Mouse (Mus musculus): ENCODE data around the gene Zdhhc18. TPM values are rescaled to one million over a fixed set of nuclear protein-coding genes. Genes with fewer than 3 reads are reported as not detected.

Zdhhc18 gene
- polyA plus RNA-seq, 1 experiment from 2014 or later: 5.8 TPM

GRCm38 (mm10) chr4:133673666-133674330 is 23.8 kb upstream of the Zdhhc18 start:
- Histone ChIP-seq H3K4me1 (ENCODE audit: insufficient read depth, low read depth, low read length) (peaks cover 17% of the 10 kb centered on the region), H3K4me2 (replicated peaks; ENCODE audit: low read depth, low read length) (peak overlapping the region; percentile 76), H3K9me3 (ENCODE audit: low read length) (no peaks in the 10 kb centered on the region), H3K36me3 (ENCODE audit: insufficient read depth, low read length) (no peaks in the 10 kb centered on the region), H3K9ac (replicated peaks; ENCODE audit: low read depth) (0 out of 2 replicates have a peak overlapping the region, but pooled peaks have one; percentile 6), H3K27me3 (replicated peaks; ENCODE audit: insufficient read depth, low read length) (no peaks in the 10 kb centered on the region), H3K4me3 (ENCODE audit: low read depth, low read length) (0 out of 2 replicates have a peak overlapping the region, but pooled peaks have one; percentile 16), H3K27ac (ENCODE audit: low read length) (peak overlapping the region; percentile 99)
- 14% methylated on average over 10 of the region's 10 CpGs for WGBS
- DNase-seq (ENCODE audit: low spot score) (peak; percentile 70), ATAC-seq (no peak)
- TF ChIP-seq CTCF (IDR thresholded peaks at IDR 0.05) (no peak), EP300 (IDR thresholded peaks at IDR 0.05) (no peak)

- DNase-seq (ENCODE audit: low spot score) (peak; percentile 74), ATAC-seq (no peak)
- Histone ChIP-seq H3K9ac (replicated peaks; ENCODE audit: low read depth) (peak overlapping the region; percentile 75), H3K4me3 (ENCODE audit: low read depth, low read length) (peak overlapping the region; percentile 71), H3K9me3 (ENCODE audit: low read length) (no peaks in the 10 kb centered on the region), H3K4me2 (replicated peaks; ENCODE audit: low read depth, low read length) (peak overlapping the region; percentile 76), H3K36me3 (ENCODE audit: insufficient read depth, low read length) (0 out of 2 replicates have a peak, but pooled peaks cover under 1% of the 10 kb centered on the region), H3K4me1 (ENCODE audit: insufficient read depth, low read depth, low read length) (peaks cover 17% of the 10 kb centered on the region), H3K27me3 (replicated peaks; ENCODE audit: insufficient read depth, low read length) (no peaks in the 10 kb centered on the region), H3K27ac (ENCODE audit: low read length) (peak overlapping the region; percentile 99)
- TF ChIP-seq CTCF (IDR thresholded peaks at IDR 0.05) (no peak), EP300 (IDR thresholded peaks at IDR 0.05) (no peak)
- WGBS: 2% methylated on average over 24 of the region's 24 CpGs
Observed at GRCm38 (mm10) chr4:133672845-133673647, 23.1 kb upstream of the Zdhhc18 start.

- ATAC-seq: peak; percentile 89
- WGBS: 4% methylated on average over 62 of the region's 76 CpGs
- TF ChIP-seq EP300 (IDR thresholded peaks at IDR 0.05) (0 out of 2 replicates have a peak, but pooled peaks have one; percentile 32), CTCF (IDR thresholded peaks at IDR 0.05) (no peak)
Observed at GRCm38 (mm10) chr4:133671881-133672844, 22.2 kb upstream of the Zdhhc18 start, which contains the start of gene Pigv. Gene Pigv (minus strand): TSS chr4:133672647.

GRCm38 (mm10) chr4:133671184-133671880 is 21.4 kb upstream of the Zdhhc18 start:
- H3K9me3 ChIP-seq (ENCODE audit: low read length): no peaks in the 10 kb centered on the region
- H3K9ac ChIP-seq (replicated peaks; ENCODE audit: low read depth): peak overlapping the region; percentile 75
- peak overlapping the region; percentile 99 for H3K27ac ChIP-seq (ENCODE audit: low read length)
- peak; percentile 91 for TF ChIP-seq CTCF (IDR thresholded peaks at IDR 0.05)
- peak; percentile 6; the same call in 1 of the 2 replicates for TF ChIP-seq EP300 (IDR thresholded peaks at IDR 0.05)
- DNase-seq (ENCODE audit: low spot score): peak; percentile 93
- peak overlapping the region; percentile 71 for H3K4me3 ChIP-seq (ENCODE audit: low read depth, low read length)
- 1% methylated on average over 13 of the region's 13 CpGs for WGBS
- H3K36me3 ChIP-seq (ENCODE audit: insufficient read depth, low read length): 0 out of 2 replicates have a peak, but pooled peaks cover 3% of the 10 kb centered on the region
- peak overlapping the region; percentile 76 for H3K4me2 ChIP-seq (replicated peaks; ENCODE audit: low read depth, low read length)
- peaks cover 17% of the 10 kb centered on the region for H3K4me1 ChIP-seq (ENCODE audit: insufficient read depth, low read depth, low read length)
- H3K27me3 ChIP-seq (replicated peaks; ENCODE audit: insufficient read depth, low read length): no peaks in the 10 kb centered on the region
- ATAC-seq: no peak

More at GRCm38 (mm10) chr4:133671881-133672844, 22.2 kb upstream of the Zdhhc18 start, which contains the start of gene Pigv:
- Histone ChIP-seq H3K27ac (ENCODE audit: low read length) (peak within 1 kb of the TSS; percentile 99), H3K36me3 (ENCODE audit: insufficient read depth, low read length) (0 out of 2 replicates have a peak, but pooled peaks cover 3% of the 10 kb centered on the region), H3K4me1 (ENCODE audit: insufficient read depth, low read depth, low read length) (peaks cover 17% of the 10 kb centered on the region), H3K27me3 (replicated peaks; ENCODE audit: insufficient read depth, low read length) (no peaks in the 10 kb centered on the region), H3K9me3 (ENCODE audit: low read length) (no peaks in the 10 kb centered on the region), H3K4me2 (replicated peaks; ENCODE audit: low read depth, low read length) (peak within 1 kb of the TSS; percentile 76), H3K4me3 (ENCODE audit: low read depth, low read length) (peak within 1 kb of the TSS; percentile 71), H3K9ac (replicated peaks; ENCODE audit: low read depth) (peak within 1 kb of the TSS; percentile 75)
- DNase-seq (ENCODE audit: low spot score): peak; percentile 95

GRCm38 (mm10) chr4:133669652-133670210 is 19.8 kb upstream of the Zdhhc18 start:
- H3K36me3 ChIP-seq (ENCODE audit: insufficient read depth, low read length): 0 out of 2 replicates have a peak, but pooled peaks cover 3% of the 10 kb centered on the region
- WGBS: 45% methylated on average over 6 of the region's 6 CpGs
- TF ChIP-seq EP300 (IDR thresholded peaks at IDR 0.05): no peak
- TF ChIP-seq CTCF (IDR thresholded peaks at IDR 0.05): peak; percentile 61
- ATAC-seq: no peak
- peaks cover 12% of the 10 kb centered on the region for H3K4me1 ChIP-seq (ENCODE audit: insufficient read depth, low read depth, low read length)
- DNase-seq (ENCODE audit: low spot score): peak; percentile 38
- no peak overlapping the region for H3K27ac ChIP-seq (ENCODE audit: low read length)
- H3K27me3 ChIP-seq (replicated peaks; ENCODE audit: insufficient read depth, low read length): no peaks in the 10 kb centered on the region
- H3K9ac ChIP-seq (replicated peaks; ENCODE audit: low read depth): no peak overlapping the region
- H3K4me2 ChIP-seq (replicated peaks; ENCODE audit: low read depth, low read length): no peak overlapping the region
- no peak overlapping the region for H3K4me3 ChIP-seq (ENCODE audit: low read depth, low read length)
- no peaks in the 10 kb centered on the region for H3K9me3 ChIP-seq (ENCODE audit: low read length)
